Mouse (Mus musculus) erythroblast, embryonic 14.5 days (primary cell): ENCODE data around the gene Pappa. TPM values are rescaled to one million over a fixed set of nuclear protein-coding genes. Genes with fewer than 3 reads are reported as not detected.

Experiments used
- H3K27me3 ChIP-seq: 2 replicates; pipeline ENCODE4 v1.6.1; 2012; ENCODE audit warnings: inconsistent platforms; ENCODE audit not compliant: control insufficient read depth
- H3K36me3 ChIP-seq: 2 replicates; pipeline ENCODE4 v1.6.1; 2012; ENCODE audit warnings: mild to moderate bottlenecking, inconsistent platforms; ENCODE audit not compliant: control insufficient read depth
- H3K4me1 ChIP-seq: 2 replicates; pipeline ENCODE4 v1.6.1; 2012; ENCODE audit warnings: inconsistent platforms; ENCODE audit not compliant: control insufficient read depth
- H3K4me3 ChIP-seq: replicated peaks from 2 replicates; pipeline ENCODE3; 2012; ENCODE audit warnings: moderate library complexity, mild to moderate bottlenecking, inconsistent platforms
- H3K9me3 ChIP-seq: 2 replicates; pipeline ENCODE4 v1.6.1; 2012; ENCODE audit warnings: low read length, inconsistent platforms, mixed read lengths; ENCODE audit not compliant: control insufficient read depth
- GATA1 ChIP-seq: IDR thresholded peaks from 2 replicates; pipeline ENCODE4 v1.6.1; 2012; ENCODE audit warnings: low read length, inconsistent platforms, mixed read lengths
- TAL1 ChIP-seq: IDR thresholded peaks from 3 replicates; pipeline ENCODE4 v1.6.1; 2012; ENCODE audit warnings: low read length, inconsistent platforms, mixed read lengths
- polyA plus RNA-seq: library from polyadenylated mRNA; stranded (reverse); fragments of >175 nt; gene quantifications from 2 replicates; pipeline ENCODE4 v1.2.3, GENCODE M21; 2012

Pappa gene
- polyA plus RNA-seq, 1 experiment, result not detected

- H3K4me1 ChIP-seq, result no peaks in the 10 kb centered on the region
- TF ChIP-seq GATA1 (no peak), TAL1 (no peak)
- no peak overlapping the region for H3K4me3 ChIP-seq
- no peaks in the 10 kb centered on the region for H3K36me3 ChIP-seq
- no peaks in the 10 kb centered on the region for H3K27me3 ChIP-seq
- no peaks in the 10 kb centered on the region for H3K9me3 ChIP-seq
These were observed 259.1 kb downstream of the Pappa start for GRCm38 (mm10) chr4:65383070-65383469.

- TF ChIP-seq GATA1 (no peak), TAL1 (no peak)
- Histone ChIP-seq H3K36me3 (no peaks in the 10 kb centered on the region), H3K4me1 (no peaks in the 10 kb centered on the region), H3K4me3 (no peak overlapping the region), H3K9me3 (no peaks in the 10 kb centered on the region), H3K27me3 (no peaks in the 10 kb centered on the region)
These were observed 267.0 kb downstream of the Pappa start for GRCm38 (mm10) chr4:65391001-65391400.

- Histone ChIP-seq H3K36me3 (no peaks in the 10 kb centered on the region), H3K9me3 (no peaks in the 10 kb centered on the region), H3K4me1 (no peaks in the 10 kb centered on the region), H3K27me3 (no peaks in the 10 kb centered on the region), H3K4me3 (no peak overlapping the region)
- TF ChIP-seq GATA1, result no peak
- no peak for TF ChIP-seq TAL1
These were observed 272.8 kb downstream of the Pappa start for GRCm38 (mm10) chr4:65396806-65397205.

- H3K36me3 ChIP-seq, result no peaks in the 10 kb centered on the region
- no peaks in the 10 kb centered on the region for H3K4me1 ChIP-seq
- no peak overlapping the region for H3K4me3 ChIP-seq
- no peak for TF ChIP-seq TAL1
- TF ChIP-seq GATA1, result no peak
- H3K9me3 ChIP-seq, result no peaks in the 10 kb centered on the region
- no peaks in the 10 kb centered on the region for H3K27me3 ChIP-seq
These were observed 275.5 kb downstream of the Pappa start for GRCm38 (mm10) chr4:65399457-65399856.

GRCm38 (mm10) chr4:65402286-65402685 is 278.3 kb downstream of the Pappa start:
- H3K36me3 ChIP-seq, result no peaks in the 10 kb centered on the region
- no peak for TF ChIP-seq GATA1
- no peak for TF ChIP-seq TAL1
- no peaks in the 10 kb centered on the region for H3K9me3 ChIP-seq

GRCm38 (mm10) chr4:65402836-65403634 is 279.1 kb downstream of the Pappa start:
- Histone ChIP-seq H3K27me3 (no peaks in the 10 kb centered on the region), H3K4me3 (no peak overlapping the region), H3K9me3 (no peaks in the 10 kb centered on the region), H3K36me3 (no peaks in the 10 kb centered on the region), H3K4me1 (no peaks in the 10 kb centered on the region)
- no peak for TF ChIP-seq TAL1
- no peak for TF ChIP-seq GATA1

More at GRCm38 (mm10) chr4:65402286-65402685, 278.3 kb downstream of the Pappa start:
- Histone ChIP-seq H3K4me1 (no peaks in the 10 kb centered on the region), H3K4me3 (no peak overlapping the region), H3K27me3 (no peaks in the 10 kb centered on the region)
